Mouse (Mus musculus): ENCODE results near the gene Sall1.

Gene Sall1

DNA sequence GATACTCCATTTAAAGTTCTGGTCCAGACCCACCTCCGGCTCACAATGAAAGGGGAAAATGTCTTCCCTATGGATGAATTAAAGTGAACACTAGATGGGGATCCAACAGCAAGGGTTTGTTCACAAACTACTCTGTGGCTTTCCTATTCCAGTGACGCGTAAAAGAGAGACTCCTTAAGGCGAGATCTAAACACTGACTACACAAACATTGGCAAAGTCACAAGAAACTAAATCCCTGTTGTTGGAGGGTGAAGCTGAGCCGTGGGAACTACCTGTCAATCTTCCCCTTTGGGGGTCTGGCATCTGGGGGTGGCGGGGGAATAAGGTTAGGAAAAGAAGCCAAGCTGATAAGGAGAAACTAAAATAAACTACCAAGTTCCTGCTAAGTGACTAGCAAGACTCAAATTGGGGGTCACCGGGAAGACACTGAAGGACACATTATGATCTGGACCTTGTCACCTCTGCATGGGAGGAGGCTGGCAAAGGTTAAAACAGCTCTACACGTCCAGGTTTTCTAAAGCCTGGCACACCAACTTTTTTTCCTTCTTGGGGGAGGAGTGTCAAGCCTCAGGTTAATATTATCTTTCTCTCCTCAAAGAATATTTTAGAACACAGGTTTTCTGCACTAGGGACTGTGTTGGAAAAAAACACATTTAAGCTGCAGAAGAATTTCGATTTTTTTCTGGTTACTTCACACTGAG lies 6.3 kb downstream of the Sall1 start:
- no peak for DNase-seq

DNA sequence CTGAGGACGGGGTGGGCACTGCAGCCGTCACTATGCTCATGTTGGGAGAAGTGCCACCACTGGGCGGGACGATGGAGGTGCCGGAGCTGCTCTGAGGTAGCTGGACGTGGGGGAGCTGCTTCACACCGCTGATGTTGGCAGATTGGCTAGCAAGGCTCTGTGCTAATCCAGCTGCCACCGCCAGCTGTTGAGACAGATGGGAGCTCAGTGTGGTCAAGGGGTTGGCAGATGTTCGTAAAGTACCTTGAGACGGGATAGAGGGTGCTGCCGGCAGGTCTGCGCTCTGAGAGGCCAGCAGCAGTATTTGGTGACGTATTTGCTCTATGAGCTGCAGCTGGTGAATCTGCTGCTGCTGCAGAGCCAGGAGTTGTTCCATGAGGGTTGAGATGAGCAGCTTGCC lies 11.6 kb downstream of the Sall1 start:
- DNase-seq, result no peak

DNA sequence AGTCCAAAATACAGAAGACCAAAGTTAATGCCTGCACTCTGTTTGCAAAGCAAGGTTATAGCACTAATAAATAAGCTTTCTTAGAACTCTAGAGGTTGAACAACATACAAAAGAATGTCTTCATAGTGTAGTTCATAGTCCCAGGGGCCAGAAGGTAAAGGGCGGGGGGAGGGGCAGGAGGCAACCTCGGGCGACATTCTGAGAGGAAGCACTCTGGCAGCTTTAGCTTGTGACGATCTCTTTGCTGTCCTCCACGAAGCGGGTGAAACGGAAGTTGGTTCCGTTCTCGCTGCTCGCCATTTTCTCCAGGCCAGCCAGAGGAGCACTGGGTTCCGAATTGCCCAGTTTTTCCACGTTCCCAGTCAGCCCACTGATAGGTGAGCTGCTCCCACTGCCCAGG lies 15.8 kb downstream of the Sall1 start:
- DNase-seq, result no peak

DNA sequence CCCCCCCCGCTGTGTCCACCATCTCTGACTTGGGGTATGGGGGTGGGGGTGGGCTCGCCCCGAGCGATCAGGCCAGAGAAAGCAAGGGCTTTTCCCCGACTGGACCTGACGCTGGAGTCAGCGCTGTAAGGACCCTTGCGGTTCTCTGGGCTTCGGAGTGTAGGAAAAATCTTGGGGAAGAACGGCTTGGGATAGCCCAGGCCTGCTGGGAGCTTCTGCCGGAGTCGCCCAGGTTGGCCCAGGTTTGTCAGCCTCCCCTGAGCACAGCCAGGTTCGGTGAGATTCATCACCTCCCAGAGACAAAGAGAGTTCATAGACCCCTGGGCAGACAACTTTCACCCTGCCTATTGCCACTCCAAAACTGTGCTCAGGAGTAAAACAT lies 17.8 kb downstream of the Sall1 start:
- no peak for DNase-seq

DNA sequence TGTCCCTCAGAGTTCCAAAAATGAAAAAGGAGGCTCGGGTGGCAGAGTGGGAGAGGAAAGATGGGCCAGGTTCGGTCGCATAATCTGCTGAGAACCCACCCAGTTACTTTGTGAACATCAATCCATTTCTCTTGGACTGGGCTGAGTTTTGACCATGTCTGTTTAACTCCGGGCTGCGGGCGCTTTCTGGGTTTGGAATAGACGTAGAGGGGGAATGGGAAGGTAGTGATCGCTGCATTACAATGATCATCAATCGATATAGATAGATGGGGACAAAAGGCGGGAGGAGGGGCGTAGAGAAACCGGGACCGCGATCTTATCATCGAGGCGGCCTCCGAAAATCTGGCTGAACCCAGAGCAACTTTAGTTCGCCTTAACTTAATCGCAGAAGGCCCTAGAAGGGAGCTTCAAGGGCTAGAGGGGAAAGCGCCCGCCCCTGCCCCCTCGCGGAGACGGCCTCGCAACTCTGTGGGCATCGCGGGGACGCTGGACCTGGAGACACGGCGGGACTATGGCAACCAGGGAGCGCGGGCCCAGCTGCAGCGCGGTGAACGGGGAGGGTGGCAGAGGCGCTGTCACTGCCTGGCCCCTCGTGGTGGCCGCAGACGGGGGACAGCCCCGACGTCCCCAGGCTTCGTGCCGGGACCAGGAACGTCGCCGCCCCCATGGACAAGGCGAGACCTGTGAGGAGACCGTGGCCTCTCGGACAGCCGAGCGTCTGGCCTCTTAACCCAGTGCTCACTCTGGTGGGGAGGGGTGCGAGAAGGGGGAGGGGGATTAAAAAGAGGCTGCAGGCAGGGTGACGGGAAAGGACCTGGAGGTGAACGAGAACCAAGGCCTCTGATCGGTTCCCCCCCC lies 18.5 kb downstream of the Sall1 start:
- DNase-seq, result peak; percentile 46

DNA sequence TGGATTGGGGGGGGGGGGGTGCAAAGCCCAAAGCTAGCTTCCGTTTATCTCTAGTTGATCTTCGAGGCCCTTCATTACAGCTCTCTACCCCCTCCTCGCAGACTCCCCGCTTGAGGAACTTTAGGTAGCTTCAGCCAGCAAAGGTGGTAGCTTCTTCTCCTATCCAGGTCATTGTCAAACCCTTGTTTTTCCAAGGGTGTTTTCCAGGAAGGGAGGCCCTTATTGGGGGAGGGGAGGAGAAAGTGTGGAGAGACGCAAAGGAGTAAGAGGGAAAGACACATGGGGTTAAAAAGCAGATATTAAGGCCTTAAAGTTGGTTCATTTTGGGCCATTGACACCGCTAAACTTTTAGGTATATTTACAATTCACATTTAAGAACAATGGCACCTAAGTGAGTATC lies 19.2 kb downstream of the Sall1 start:
- no peak for DNase-seq

DNA sequence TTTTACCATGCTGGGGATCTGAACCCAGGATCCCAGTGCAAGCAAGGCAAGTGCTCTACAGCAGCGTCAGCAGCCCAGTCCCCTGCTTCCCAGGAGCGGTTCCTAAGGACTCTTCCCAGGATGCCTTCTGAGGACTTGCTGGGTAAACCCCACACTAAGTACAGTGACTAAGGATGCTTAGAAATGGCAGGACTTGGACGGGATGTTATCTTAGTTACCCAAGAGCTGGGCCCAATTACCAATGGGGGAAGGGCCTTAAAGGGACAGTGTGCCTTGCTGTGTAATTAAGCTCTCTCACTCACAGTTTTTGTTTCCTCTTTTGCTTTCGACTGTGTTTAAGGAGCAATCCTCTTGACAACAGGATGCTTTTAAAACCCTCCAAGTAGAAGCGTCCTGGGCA lies 22.8 kb downstream of the Sall1 start:
- DNase-seq, result no peak

DNA sequence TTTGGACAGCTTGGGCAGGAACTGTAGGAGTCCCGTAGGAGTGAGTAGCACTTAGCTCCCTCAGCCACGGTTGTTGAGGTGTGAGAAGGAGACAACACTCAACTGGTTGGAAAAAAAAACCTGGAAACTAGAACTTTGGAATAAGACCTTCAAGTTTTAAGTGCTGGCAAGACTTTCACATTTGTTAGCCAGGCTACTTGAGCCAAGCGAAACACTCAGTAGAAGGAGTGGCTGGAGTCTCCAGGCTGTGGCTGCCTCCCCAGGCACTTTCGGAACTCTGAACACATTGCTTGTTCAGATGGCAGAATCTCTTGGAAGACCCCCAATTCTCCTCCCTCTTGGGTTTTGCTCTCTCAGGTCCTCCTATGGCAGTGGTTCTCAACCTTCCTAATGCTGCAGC lies 26.1 kb downstream of the Sall1 start:
- DNase-seq, result no peak

DNA sequence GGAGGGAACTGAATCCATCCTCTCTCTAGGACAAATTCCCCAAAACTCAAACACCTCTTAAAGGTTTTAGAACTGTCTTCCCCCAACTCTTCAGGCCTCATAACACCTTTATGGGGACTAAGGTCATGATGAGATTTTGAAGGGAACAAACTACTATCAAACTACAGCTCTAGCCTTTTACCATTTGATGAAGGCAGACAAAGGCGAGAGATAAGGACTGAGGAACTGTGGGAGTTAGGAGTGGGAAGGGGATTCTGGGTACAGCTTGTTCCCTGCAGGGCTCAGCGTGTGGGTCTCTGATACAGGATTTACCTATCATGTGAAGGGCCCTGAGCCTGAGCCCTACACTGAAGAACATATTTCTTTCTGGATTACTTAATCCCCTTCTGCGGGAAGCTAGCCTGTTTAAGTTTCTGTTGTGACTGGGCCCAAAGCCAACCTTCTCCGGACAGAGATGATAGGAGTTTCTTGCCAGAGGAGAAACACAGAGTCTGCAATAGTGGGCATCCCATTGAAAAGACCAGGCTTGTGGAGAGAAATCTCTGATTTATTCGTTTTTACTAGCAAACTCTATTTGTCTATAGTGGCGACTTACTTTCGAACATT lies 27.4 kb downstream of the Sall1 start:
- no peak for DNase-seq

DNA sequence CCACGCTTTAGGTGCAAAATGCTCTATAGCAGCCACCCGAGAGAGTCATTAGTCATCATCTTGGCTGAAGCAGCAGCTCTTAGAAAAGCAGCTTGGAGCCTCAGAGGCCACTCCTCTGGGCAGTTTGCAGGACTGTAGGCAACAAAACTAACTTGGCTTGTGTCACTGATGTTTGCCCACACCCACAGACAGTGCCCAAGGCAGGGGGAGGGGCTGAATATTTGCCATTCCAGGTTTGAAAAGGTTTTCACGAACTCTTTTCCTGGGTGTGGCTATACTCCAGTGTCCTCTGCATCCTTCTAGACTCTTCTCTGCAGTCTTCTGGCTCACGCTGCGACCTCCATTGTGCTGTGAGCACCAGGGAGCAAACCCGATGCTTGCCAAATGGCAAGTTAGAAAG lies 28.4 kb downstream of the Sall1 start:
- DNase-seq, result no peak

DNA sequence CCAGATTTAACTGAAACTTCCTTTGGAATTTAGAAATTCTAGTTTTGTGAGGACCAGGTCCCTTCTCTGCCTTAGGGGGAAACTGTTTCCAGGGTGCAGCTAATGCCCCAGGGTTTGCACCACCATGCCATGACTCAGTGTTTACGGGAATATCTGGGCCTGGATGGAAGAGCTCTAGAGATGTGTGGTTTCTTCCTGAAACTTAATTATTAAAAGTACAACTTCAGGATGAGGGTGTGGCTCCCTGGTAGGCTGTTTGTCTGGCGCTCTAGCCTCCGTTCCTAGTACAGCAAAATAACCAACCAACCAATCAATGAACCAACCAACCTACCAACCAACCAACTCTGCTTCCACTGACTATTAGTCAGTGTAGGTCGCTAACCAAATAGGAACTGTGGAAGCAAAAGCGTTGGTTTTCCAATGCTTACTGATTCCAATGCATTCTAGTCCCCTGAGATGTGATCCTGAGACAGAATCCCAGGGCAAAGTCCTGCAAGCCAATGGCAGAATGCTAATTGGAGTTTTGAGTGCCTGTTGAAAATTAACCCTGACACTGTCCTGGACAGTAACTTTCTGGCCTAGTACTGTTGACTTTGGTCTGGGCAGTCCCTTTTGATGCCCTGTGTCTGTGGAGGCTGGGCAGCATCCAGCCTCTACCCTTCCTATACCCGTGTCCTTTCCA lies 31.0 kb downstream of the Sall1 start:
- DNase-seq, result no peak

DNA sequence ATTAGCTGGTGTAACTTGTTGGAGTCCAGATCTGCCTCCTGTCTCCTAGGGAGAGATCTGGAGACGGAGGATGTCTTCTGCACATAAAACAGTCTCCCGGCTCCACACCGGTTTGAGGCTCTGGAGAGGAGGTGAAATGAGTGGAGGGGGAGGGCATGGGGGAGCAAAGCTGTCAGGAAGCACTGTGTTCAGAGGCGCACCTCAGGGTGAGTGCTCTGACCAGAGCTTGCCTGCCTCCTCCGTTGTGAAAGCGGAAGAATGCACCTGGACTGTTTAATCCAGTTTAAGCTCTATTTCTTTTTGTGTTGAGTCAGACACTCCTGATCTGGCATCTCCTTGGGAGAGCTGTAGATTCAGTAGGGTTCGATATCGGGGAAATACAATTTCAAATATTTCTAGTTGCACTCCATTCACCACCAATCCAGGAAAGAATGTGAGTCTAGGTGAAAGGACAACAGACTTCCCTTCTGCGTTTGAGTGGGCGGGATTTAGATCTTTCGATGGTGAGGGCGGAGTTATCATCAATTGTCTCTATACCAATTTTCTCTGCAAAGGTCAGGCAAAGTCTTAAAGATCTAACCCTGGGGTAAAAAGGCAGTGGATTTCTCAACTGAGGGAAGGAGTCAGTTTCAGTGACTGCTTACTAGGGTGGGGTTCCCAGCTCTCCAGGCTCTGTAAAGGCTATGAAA lies 31.8 kb downstream of the Sall1 start:
- no peak for DNase-seq

DNA sequence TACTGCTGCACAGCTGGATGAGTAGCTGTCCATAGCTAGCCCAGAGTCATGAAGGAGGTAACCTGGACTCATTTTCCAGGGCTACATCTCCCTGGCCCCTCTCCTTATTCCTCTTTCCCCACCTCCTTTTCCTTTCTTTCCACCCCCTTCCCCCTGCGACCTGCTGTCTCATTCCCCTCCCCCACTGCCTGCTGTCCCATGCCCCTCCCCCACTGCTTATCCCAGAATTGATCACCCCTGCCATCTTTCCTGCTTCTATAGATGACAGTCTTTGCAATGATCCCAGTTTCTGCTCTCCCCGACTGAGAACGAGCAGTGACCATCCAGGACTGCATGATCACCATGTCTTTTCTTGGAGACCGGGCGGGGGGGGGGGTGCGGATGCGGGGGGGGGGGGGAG lies 35.2 kb downstream of the Sall1 start:
- DNase-seq, result no peak

DNA sequence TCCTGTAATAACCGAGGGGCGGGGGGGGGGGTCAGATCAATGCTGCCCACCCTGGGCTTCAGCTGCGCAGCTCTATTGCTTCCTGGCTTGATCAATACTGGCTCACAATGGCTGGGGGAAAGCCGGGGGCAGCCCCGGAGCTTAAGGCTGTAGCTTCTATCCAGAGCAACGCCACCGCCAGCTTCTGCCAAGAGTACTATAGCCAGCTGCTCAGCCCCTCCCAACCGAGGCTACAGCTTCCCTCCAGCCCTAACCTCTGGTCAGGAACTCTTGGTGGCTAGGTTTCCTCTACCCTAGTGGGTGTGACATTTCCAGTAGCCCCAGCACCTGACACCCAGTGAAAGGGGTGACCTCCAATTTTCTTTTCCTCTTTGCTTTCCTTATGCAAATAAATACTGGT lies 36.8 kb downstream of the Sall1 start:
- no peak for DNase-seq

DNA sequence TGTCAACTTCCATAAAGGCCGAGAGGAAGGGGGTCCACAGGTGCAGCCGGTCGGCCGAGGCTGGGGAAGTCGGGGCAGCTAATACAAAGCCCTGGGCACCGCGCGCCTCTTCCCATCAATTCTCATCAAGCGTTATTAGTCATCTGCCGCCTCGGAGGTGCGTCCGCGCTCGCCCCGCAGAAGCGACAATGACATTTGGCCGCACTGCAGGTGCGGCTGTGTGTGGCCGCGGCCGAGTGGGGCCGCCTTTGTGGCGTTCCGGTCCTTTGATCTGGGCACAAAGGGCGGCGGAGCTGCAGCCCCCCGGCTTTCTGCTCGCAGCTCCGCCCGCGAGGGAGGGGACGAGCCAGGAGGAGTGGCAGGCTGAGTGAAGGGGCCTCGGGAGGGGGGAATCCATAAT lies 37.5 kb downstream of the Sall1 start:
- no peak for DNase-seq

DNA sequence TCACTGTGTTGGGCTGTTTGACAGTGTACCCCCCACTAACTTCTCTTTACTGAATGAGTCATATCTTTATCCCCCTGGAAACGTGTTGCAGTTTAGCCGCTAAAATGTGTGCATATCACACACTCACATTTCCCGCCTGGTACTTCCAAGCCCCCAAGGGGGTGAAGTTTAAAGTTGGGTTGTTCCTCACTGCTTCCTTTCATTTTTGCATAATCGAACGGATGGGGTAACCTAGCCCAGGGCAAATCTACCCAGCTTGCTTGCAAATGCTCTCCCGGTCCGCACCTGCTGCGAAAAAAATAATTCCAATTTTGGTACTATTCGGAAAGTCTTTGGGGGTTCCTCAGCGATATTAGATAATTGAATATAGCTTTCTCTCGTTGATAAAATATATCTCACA lies 38.2 kb downstream of the Sall1 start:
- DNase-seq, result no peak

DNA sequence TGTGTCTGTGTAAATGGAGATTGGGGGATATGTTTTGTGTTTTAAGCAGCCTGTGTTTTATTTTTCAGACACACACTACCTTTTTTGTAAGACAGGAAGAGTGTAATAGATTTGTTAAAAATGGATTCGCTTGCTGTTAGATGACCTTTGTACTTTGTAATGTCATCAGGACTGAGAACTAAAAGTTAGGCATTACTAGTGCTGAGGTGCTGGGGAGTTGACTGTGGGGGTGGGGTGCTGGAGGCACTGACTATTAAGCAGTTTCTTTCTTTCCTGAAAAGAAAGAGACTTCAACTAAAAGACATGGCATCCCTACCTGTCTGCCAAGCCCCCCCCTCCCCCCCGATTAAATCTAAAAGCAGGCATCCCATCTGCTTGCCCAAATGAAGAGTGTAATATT lies 39.9 kb downstream of the Sall1 start:
- no peak for DNase-seq

DNA sequence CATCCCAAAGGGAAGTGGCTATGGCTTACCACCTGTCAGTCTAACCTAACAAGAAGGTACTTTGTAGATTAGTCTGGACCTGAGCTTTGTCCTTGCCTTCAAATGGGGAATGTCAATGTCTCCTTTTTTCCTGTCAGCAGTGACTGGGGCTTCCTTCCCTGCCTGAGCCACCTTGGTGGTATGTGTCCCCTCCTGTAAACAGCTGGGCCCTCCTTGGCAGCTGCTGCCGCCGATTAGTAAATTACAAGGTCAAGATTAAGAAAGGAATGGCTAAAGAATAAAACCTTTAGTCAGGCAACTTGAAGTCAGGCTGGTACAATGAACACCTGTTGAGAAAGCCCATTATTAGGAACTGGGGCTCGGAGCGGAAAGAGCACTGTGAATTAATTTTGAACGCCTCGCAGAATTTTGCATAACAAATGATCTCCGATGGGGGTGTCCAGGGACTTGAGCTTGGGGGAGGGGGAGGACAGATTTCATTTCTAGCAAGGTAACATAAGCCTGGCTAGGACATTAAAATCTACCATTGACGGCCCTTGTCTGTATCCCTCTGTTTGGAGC lies 40.5 kb downstream of the Sall1 start:
- no peak for DNase-seq

DNA sequence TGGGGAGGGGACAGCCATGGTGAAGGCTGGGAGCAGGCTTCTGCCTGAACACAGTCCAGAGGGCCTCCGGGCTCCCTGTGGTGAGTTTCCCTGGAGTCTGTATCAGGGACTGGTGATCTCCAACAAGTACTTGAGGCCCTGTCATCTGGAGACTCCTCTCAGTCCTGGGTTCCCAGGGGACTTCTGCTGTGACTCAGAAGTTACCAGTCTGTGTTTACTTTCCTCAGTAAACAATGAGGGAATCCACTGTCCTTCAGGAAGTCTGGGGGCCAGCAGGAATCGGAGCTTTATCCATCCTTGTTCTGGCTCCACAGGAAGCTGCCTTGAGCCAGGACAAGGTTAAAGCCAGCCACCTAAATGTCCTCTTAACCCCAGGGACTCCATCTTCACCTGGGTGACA lies 41.8 kb downstream of the Sall1 start:
- no peak for DNase-seq

DNA sequence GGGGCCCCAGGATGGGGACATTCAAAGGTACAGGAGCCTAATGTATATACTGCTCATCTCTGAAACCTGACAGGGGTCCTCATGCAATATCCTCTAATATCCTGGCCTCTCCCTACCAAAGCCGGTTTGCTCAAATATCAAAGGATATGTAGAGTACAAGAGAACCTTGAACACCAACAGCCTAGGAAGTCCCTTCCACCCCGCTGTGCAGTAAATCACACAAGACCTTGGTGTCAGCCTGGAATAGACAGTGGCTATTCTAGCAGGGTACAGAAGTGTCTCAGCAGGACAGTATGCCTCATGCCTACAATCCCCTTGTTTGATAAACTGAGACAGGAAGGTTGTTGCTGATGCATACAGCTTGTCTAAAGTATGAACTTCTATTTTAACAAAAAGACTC lies 46.7 kb downstream of the Sall1 start:
- DNase-seq, result no peak

DNA sequence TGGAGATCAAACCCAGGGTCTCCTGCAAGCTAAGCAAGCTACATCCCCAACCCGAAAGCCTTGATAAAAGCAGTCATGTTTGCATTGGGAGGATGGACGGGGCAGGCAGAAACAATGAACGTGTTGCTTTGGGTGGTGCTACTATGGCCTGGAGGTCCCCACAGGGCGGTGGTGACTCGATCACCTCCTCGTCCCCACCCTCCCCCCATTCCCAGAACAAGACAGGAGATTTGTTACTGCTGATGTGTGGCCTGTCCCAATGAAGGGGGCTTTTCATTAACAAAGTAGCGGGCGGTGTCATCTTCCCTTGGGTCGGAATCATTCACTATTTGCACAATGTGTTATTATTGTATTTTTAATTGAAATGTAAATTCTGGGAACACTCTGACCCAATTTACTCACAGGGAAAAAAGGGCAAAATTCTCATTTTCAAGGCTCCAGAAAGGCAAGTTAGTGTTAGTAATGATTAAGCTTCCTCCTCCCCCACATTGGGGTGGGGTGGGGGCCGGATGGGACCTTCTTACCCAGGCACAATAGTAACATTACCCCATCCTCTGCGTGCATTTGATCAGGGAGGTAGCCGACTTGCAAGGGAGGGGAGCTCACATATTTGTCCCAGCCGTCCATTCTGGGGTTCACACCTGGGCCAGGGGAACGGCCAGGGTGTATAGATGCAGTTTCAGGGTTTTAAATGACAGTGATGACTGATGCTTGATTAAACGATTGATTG lies 52.0 kb downstream of the Sall1 start:
- no peak for DNase-seq

DNA sequence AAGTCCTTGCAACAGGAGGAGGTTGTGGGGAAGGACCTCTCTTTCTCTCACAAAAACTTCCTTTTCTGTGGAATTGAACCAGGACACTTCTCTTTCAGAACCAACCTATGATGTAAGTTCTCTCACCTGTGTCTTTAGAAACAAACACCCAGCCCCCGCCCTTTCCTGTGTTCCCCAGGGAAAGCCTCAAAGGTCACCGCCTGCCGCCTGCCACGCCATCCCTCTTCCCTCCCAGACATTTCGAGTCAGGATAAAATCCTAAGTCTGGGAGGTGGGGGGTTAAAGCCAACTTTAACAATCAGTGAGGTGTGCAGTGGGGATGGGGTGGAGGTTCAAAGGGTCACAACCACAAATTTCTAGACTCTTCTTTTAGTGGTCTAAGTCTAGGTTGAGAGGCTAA lies 52.8 kb downstream of the Sall1 start:
- no peak for DNase-seq

Measured in right cerebral cortex, postnatal 4 days (tissue).